Mouse (Mus musculus): Measurements from ENCODE around the gene Ino80.
A peak's percentile ranks its signal among the peaks of the same experiment; 100 is the strongest.
"Not testable (repeated sequence)": the region's sequence is repeated elsewhere in the genome, so short reads cannot be mapped to it uniquely, and the experiment has no call there.

Gene Ino80

DNA sequence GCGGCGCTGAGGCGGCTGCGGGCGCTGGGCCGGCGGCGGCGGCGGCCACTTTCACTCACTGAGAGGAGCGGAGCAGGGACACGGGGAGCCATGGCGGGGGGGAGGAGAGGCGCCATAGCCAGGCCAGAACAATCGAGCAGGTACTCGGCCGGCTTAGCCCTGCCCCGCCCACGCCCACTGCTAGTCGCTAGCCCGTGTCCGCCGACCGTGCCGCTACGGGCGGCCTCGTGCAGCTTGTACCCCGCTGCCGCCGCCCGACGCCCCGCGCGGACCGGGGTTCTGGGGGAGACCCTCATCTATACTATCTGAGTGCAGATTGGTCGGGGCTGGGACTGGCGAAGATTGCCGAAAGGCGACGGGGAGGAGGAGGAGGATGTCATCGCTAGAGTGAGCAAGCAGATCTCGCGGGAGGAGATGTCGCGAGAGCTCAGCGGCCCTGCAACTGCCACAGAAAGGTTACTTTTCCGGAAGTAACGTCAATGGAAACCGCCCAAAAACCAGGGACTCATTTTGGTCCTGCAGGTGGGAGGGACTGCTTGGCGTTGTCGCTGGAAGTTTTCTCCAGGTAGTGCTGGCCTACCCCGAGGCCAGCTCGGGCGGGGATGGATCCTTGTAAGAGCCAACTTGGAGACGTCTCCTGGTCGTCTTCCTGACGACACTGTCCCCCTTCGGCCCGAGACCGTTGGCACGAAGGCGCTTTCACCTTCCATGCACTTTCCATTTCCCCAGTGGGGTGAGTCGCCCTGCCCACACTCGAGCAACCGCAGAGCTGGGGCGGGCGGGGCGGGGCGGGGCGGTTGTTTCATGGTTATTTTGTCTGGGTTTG lies at the start of gene Ino80:
Gene Ino80 (minus strand): TSS at position 117 of the 826 bp plus-strand sequence.
- DNase-seq (ENCODE audit: low spot score in 2 of 2), result peak; percentile 97 to 99

DNA sequence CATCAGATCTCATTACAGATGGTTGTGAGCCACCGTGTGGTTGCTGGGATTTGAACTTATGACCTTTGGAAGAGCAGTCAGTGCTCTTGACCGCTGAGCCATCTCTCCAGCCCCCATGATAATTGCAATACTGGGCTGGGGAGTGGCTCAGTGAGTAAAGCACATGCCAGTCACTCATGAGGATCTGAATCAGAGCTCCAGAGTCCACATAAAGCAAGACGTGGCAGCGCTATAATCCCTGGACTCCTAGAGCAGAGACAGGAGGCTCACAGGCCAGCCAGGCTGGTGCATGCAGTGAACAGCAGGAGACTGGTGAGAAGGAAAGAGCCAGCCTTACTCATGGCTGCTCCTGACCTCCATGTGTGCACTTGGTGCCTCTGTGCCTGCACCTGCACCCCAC lies 47.9 kb upstream of the Ino80 start:
- DNase-seq (ENCODE audit: low spot score in 2 of 2), result no peak

DNA sequence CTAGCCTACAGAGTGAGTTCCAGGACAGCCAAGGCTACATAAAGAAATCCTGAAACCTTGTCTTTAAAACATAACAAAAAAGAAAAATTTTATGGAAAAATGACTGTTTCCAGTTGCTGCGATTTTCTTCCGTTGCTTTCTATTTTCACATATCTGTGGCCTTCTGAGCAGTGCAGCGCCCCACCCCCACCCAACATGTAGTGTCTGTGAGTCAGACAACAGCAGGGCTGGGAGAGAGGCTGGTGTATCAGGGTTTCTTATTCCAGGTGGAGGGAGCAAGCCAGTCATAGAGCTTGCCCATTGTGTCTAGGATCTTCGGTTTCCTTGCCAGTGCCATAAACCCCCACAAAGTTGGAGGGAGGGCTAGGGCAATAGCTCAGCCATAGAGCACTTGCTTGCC lies 46.3 kb upstream of the Ino80 start:
- DNase-seq (ENCODE audit: low spot score in 2 of 2), result no peak

DNA sequence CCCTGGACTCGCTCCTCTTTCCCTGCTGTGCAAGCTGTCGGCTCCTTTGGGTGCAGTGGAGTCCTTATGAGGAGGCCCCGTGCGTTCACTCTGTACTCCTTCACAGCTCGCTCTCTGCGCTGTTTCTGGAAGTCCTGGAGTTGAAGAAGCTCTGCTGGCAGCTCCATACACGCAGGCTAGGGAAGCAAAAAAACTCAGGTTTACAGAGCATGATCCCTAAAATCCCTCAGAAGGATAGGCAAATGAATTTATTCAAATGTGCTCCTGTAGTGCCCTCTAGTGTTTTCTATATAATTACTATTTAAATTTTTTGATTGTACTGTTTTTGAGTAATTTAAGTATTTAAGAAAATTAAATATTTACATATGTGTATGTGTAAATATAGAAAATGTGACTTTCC lies 43.1 kb upstream of the Ino80 start:
- DNase-seq (ENCODE audit: low spot score in 2 of 2), result no peak

DNA sequence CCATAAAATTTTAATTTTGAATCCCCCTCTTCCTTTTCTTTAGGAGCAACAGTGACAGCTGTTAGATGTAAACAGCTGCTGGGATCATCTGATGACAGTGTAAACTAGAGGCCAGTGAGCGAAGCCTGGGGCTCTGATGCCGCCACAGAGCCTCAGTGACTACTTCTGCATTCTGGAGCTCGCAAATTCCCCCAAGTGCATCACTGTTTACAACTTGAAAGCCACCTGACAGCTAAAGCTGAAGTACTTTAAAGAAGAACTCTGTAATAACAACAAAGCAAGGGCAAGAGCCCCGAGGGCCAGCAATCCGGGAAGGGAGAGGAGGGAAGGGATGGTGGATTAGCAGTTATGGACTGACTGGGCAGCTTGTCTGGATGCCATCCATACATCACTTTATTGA lies 39.3 kb upstream of the Ino80 start:
- no peak for DNase-seq (ENCODE audit: low spot score in 2 of 2)

DNA sequence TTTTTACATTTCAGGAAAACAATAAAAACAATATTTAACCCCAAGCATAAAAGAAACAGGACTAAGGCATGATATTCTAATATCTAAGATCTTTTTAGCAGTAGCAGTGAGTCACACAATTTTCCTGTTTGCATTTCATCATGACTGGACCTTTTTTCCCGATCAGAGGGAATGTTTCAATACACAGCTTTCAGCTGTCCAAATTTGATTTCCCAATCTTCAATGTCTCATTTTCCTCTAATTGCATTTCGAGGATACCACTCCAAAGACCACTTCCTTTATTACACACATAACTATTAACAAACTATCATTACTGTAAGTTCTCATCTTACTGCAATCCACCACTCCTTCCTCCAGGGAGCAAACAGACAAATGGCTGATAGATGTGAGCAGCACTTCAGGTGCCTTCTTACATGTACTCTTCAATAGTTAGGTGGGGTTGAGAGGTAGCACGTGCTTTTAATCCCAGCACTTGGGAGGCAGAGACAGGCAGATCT lies 36.6 kb upstream of the Ino80 start:
- no peak for DNase-seq (ENCODE audit: low spot score in 2 of 2)

DNA sequence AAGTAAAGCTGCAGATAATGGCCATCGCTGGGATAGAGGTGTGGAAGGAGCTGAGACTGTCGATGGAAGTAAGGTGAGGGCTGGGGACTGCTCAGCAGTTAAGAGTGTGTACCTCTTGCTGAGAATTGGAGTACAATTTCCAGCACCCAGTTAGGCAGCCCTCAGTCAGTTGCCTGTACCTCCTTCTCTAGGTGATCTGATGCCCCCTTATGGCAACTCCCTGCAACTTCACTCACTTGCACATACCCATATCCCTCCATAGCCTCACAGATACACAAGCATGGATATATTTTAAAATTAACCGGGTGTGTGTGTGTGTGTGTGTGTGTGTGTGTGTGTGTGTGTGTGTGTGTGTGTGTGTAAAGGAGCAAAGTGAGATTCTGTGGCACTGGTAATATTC lies 34.8 kb upstream of the Ino80 start:
- no peak for DNase-seq (ENCODE audit: low spot score in 2 of 2)

DNA sequence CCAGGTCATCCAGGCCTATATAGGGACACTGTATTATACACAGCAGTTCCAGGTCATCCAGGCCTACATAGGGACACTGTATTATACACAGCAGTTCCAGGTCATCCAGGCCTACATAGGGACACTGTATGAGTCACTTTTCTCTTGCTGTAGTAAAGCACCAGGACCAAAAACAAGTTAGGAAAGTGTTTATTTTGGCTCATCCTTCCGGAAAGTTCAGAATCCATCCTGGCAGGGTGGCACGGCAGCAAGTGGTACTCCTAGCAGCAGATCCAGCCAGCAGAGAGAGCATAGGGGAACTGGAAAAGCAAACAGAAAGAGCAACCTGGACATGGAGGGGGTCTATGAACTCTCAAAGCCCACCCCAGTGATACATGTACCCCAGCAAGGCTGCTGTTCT lies 33.4 kb upstream of the Ino80 start:
- DNase-seq (ENCODE audit: low spot score in 2 of 2), result no peak

DNA sequence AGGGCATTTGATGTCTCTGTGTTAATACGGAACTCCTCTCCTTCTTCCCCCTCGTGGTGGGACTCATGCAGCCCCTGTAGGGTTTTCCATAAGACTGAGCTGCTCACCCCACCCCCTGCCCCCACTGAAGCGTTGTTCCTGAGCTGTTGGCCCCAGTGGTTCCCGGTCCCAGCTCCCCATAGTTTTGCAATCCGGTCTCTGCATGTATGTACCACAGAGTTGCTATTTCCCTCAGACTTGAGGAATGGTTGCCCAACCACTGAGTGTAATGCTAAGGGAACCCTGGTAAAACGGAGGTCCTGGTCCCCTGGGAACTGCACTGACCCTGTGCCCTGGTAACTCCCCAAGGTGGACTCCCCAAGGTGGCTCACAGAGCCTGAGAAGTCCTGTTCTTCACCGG lies 31.0 kb upstream of the Ino80 start:
- not testable (repeated sequence) for DNase-seq (ENCODE audit: low spot score in 2 of 2)

DNA sequence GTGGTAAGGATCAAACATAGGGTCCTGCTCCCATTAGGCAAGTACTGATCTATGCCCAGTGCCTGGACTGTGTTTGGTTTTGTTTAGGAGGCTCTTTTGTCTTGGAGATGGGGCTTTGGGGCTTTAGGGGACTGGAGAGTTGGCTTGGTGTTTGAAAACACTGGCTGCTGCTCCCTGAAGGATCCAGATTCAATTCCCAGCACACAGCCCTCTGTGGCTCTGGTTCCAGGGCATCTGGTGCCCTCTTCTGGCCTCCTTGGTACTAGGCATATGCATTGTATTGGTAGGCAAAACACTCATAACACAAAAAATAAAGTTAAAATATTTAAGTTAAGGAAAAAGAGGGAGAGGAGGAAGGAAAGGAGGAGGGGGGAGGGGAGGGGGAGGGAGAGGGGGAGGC lies 29.6 kb upstream of the Ino80 start:
- no peak for DNase-seq (ENCODE audit: low spot score in 2 of 2)

DNA sequence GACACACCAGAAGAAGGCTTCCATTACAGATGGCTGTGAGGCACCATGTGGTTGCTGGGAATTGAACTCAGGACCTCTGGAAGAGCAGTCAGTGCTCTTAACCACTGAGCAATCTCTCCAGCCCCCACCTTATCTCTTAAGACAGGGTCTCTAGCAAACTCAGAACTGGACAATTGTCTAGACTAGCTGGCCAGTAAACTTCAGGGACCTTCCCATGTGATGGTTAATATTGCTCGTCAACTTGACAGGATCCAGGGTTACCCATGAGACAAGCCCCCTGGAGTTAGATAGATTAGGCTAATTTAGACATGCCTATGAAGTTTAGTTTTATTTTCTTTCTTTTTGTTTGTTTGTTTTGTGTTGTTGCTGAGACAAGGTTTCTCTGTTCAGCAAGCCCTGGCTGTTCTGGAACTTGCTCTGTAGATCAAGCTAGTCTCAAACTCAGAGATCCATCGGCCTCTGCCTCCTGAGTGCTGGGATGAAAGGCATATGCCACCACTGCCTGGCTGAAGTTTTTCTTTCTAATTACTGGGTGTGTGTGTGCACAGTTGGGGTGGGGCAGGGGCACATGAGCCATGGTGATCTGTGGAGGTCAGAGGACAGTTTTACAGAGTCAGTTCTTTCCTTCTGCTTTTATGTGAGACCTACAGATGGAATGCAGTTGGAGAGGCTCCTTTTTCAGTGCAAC lies 23.6 kb upstream of the Ino80 start:
- no peak for DNase-seq (ENCODE audit: low spot score in 2 of 2)

DNA sequence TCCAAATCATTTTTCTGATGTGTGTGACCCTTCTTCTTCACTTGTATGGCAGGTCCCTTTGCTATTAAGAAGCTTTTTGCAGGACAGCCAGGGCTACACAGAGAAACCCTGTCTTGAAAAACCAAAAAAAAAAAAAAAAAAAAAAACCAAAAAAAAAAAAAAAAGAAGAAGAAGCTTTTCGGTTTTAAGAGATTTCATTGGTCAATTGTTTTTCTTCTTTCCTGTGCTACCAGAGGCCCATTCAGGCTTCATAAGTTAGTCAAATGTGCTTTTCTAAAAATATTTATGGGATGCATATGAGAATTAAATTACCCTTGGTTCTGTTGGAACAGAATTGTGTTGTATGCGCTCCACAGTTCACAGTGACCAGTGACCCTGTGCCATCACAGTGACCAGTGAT lies 21.4 kb upstream of the Ino80 start:
- no peak for DNase-seq (ENCODE audit: low spot score in 2 of 2)

DNA sequence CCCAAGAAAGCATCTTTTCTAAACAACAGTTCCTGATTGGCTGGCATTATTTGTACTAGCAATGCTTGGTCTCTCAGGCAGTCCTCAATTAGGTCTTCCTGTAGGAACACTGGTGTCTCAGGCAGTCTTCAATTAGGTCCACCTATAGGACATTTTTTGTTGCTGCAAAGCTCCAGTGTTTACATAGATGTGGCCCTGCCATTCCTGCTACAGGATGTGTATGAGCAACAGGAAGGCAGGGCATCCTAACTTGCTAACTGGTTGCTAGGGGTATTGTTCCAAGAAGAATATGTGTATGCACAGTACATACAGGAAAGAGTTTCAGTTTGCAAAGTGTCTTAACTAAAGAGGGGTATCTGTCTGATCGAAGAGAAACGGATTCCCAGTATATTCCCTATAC lies 18.6 kb upstream of the Ino80 start:
- DNase-seq (ENCODE audit: low spot score in 2 of 2), result no peak

DNA sequence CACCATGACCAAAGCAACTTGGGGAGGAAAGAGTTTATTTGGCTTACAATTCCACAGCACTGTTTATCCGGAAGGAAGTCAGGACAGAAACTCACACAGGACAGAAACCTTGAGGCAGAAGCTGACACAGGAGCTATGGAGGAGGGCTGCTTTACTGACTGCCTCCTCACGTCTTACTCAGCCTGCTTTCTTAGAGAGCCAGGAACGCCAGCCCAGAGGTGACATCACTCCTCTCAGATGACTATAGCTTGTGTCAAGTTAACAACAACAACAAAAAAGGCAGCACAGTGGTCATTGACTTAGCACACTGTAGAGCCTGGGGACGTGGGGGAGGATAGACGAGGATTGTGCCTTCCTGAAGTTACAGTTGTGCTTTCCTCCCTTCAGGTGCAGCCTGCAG lies 14.5 kb upstream of the Ino80 start:
- DNase-seq (ENCODE audit: low spot score in 2 of 2), result no peak

DNA sequence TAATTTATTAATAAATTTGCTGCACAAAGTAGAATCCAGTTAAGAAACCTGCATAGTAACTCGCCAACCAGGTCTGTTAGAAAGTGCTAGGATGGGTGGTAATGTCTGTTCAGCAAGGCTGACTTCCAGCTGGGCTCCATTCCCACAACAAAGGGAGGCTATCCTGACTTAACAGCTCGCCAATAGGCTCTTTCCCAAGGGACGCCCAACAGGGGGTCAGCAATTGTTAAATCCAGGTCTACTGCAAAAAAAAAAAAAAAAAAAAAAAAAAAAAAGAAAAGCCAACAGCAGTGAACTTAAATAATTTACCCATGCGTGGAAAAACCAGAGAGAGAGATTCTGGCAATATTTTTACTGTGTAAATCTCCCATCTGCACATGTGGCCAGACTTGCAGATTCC lies 9.0 kb upstream of the Ino80 start:
- DNase-seq (ENCODE audit: low spot score in 2 of 2), result no peak

DNA sequence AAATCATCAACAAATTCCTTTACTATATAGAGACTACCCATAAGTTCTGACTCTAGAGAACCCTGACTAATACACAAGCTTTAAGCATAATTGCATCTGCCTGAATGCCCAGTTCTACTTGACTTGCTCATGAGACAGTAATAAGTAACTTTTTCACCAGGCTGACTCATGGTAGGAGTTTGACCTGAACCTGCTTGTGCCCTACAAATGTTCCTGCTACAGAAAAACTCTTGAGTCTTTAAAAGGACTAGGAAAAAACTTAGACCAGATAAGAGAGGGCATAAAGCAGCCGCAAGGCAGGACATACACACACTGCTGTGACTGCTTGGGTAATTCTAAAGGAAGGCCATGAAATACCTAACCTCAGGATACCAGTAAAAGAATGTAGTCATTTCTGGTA lies 4.8 kb upstream of the Ino80 start:
- DNase-seq (ENCODE audit: low spot score in 2 of 2), result no peak

DNA sequence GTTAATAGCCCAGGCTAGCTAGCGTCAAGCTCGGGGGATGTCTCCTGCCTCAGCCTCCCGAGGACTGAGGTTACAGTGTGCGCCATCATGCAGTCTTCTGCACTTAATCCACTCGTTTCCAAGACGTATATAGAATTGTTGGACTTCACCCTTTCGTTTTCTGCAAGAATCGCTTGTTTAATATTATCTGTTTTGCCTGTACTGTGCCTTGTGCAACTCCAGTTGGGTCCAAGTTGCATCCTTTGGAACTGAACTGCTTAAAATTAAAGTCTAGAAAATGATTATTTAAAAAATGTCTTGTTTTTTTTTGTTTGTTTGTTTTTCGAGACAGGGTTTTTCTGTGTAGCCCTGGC lies 886 bp upstream of the Ino80 start:
- DNase-seq (ENCODE audit: low spot score in 2 of 2), result no peak

DNA sequence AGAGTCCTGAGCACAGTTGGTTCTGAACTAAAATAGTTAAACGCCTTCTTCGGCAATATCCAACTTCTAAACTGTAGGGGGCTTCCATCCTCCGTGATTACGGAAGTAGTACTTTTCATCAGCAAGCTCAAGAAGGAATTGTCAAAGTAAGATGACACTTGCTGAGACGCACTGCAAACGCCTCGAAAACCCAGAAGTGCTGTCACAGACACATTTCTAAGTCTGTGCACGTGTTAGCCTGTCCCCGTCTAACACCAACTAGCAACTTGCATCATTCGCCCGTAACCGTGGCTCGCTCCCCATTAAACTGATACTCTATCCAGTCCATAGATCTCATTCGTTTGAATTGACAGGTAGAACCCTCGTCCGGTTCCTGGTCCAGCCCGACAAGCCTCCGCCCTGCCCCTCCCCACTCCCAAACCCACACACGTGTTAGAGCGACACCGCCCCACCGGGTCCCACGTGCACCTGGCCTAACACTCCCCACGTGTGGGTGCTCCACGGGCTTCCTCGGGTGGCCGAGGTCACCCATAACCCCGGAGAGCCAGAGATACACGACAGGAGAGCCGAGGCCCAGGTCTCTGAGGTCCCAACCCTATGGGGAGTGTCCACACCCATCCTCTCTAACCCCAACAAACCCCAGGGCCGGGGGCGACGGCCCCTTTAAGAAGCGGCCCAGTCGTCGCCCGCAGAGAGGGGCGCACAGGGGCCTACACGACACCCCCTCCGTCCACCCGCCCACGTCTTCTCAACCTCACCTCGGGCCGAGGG lies 681 bp downstream of the Ino80 start:
- DNase-seq (ENCODE audit: low spot score in 2 of 2), result peak; percentile 60 to 67

DNA sequence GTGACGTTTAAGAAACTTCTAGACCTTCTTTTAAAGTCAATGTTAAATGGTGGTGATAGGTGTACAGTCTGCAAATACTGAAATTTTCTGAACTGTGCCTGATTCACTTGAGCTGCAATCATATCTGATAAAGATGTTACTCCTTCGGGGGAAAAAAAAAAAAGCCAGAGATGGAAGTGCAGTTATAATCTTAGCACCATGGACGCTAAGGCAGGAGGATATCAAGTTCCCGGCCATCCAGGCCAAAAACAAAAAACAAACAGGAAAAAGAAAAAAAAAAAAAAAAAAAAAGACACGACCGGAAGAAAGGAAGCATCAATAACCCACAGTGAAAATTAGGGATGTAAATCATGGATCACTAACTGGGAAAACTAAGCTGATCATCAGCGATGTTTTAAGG lies 1.3 kb downstream of the Ino80 start:
- DNase-seq (ENCODE audit: low spot score in 2 of 2), result no peak

DNA sequence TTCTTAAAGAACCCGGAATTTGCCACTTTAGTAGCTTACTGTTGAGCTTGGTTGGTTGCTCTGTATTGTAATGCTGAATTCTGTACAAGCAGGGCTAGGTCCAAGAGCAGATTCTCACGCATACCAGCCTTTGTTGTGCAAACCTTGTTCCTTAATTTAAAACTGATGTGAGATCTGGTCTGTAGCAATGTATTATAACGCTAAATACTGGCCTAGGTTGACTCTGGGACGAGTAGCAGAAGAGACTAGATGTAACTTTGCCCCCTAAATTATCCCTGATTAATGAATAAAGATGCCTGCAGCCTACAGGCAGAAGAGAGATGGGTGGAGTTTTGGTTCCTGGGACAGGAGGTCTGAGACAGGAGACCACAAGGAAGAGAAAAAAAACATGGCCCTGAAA lies 13.5 kb downstream of the Ino80 start:
- no peak for DNase-seq (ENCODE audit: low spot score in 2 of 2)

DNA sequence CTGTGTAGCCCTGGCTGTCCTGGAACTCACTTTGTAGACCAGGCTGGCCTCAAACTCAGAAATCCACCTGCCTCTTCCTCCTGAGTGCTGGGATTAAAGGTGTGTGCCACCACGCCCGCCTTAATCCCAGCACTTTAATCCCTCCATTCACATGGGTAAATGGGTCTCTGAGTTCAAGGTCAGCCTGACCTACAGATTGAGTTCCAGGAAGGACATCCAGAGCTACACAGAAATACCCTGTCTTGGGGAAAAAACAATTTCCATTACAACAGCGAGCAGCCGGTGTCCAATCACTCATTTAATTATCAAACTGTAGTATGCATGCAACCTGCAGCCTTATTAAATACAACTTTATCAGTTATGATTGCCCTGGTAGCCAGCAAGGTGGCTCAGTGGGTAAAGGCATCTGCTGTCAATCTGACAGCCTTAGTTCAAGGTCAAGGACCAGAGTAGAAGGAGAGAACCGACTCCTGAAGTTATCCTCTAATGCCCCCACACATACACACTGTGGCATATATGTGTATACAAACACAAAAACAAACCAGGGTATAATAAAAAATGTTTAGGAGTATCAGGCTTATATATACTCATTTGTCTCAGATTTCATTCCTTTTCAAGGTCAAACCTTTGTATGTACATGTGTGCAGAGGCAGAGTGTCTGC lies 14.2 kb downstream of the Ino80 start:
- no peak for DNase-seq (ENCODE audit: low spot score in 2 of 2)

DNA sequence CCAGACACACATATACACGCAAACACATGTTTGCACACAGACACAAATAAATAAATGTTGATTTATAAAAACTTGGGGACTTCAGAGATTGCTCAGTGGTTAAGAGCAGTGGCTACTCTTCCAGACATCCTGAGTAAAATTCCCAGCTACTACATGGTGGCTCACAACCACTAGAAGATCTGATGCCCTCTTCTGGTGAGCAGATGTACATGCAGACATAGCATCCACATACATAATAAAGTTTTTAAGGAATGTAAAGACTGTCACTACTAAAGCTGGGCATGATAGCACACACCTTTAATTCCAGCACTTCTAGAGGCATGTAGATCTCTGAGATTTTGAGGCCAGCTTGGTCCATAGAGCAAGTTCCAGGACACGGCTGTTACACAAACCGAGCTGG lies 16.5 kb downstream of the Ino80 start:
- no peak for DNase-seq (ENCODE audit: low spot score in 2 of 2)

Measured in urinary bladder, postnatal 4 days (tissue).